Mouse (Mus musculus) frontal cortex, postnatal 25 days (tissue): ENCODE results near the gene Wdr60.
"Not testable (repeated sequence)": the region's sequence is repeated elsewhere in the genome, so short reads cannot be mapped to it uniquely, and the experiment has no call there.

ENCODE experiments used
- DNase-seq, 2 experiments: peaks; one replicate each; pipeline ENCODE4 v3.0.0; 2022; ENCODE audit warnings: low spot score in 2 of 2

Gene Wdr60

DNA sequence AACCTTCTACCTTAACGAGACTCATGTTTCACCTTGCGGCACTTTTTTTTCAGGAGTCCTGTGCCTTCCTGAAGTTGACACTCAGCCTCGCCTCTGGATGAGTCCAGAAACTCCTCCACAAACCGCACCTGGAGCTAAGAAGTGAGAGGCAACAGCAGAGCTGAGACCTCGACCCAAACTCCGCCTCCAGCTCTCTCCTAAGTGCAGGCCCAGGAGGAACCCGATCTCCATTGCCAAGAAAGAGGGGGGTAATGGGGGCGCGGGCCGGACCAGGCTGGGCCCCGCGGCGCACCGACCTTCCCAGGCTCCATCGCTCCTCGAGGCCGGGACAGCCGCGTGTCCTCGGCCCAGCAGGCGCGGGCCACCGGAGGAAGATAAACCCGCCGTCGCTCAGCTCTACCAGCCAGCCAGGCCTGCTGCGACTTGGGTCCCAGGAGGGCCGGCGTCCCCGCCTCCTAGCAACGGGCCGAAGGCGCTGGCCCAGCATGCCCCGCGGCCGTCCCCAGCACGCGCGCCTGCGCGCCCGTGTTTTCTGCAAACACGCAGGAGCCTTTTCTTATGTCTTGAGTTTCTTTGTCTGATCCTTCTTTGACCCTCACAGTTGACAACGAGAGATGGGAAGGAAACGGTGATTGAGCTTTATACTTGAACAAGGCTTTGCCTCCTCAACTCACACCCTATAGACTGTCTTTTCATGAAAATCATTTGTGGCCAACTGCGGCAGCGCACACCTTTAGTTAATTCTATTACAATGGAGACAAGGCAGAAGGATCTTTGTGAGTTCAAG, at the start of gene Wdr60:
Wdr60 (minus strand) TSS at position 468 of the 787 bp plus-strand sequence.
- DNase-seq = peak; percentile 77 to 80

DNA sequence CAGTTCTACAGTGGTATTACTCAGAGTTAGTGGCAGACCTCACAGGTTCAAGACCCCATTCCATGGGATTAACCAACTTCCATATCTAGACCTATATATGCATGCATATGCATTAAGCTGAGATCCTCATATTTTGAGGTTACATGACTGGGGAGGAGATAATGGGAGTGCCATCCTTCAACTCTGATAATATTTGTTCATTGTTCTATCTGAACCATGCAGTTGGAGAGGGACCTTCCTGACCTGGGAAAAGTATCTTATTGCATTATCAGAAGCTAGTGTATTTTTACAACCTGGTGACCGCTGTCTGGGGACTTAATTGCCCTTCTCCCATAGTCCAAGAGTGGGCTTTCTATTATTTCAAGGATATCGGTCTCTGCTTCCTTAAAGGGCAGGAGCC, 45.8 kb upstream of the Wdr60 start:
- no peak for DNase-seq

DNA sequence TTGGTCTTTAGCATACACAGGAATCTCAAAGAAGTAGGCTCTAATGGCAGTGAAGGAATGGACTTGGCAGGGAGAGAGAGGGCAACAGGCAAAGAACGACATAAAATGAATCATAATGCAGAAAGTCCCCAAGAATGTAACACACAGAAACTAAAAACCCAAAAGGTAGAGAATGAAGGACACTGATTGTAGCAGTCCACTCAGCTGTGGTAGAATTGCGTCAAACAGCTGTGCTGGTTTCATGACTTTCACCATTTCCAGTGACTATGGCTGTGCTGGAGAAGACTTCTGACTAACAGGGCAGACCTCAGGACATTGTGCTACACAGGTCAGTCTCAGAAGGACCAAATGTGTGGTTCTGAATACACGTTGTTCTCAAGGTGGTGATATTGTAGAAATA, 45.0 kb upstream of the Wdr60 start:
- DNase-seq = no peak

GRCm38 (mm10) chr12:116306042-116306441, 43.2 kb upstream of the Wdr60 start:
- DNase-seq = no peak

DNA sequence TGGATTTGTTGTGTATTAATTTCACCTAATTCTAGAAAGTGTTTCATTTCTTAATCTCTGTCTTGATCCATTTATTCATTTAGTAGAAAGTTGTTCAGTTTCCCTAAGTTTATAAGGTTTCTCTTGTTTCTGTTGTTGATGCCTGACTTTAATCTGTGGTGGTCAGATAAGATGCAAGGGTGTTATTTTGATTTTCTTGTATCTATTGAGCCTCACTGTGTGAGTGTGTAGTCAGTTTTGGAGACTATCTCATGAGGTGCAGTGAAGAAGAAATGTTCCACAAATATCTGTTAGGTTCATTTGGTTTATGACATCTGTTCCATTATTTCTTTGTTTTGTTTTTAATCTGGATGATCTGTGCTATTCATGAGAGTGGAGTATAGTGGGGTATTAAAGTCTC, 39.4 kb upstream of the Wdr60 start:
- no peak for DNase-seq

GRCm38 (mm10) chr12:116299906-116300305, 37.1 kb upstream of the Wdr60 start:
- DNase-seq = no peak

GRCm38 (mm10) chr12:116293599-116294292, 30.9 kb upstream of the Wdr60 start:
- no peak for DNase-seq

- no peak for DNase-seq
Measured at GRCm38 (mm10) chr12:116293185-116293584, 30.4 kb upstream of the Wdr60 start.

- no peak for DNase-seq
Measured at GRCm38 (mm10) chr12:116283511-116283910, 20.7 kb upstream of the Wdr60 start.

- no peak for DNase-seq
Measured at GRCm38 (mm10) chr12:116282856-116283255, 20.0 kb upstream of the Wdr60 start.

GRCm38 (mm10) chr12:116281427-116282281, 18.8 kb upstream of the Wdr60 start:
- DNase-seq = peak; percentile 10 to 11

- DNase-seq = peak; percentile 99
Measured at GRCm38 (mm10) chr12:116280653-116281364, 18.0 kb upstream of the Wdr60 start, which contains the start of gene Esyt2. Gene Esyt2, plus strand, starts transcription at chr12:116281196.

DNA sequence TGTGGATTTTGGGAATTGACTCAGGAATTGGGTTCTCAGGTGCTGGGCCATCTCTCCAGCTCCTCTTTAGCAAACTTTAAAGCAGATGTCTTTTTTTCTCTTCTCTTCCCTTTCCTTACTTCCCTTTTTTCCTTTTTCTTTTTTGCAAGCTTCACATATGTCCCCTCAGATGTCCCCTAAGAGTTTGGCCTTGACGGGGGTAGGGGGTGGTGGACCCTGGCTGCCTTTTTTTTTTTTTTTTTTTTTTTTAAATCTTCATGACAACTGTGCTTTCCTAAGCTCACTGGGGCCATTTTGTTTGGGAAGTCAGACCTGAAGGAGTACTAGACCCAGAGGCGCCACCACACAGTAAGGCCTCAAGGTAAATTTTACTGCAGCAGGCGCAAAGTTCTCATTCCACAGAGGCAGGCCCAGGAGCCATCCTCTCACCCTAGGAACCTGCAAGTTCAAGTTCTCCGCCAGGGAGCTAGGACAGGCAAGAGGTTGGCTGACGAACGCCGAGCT, 17.4 kb upstream of the Wdr60 start:
- no peak for DNase-seq

DNA sequence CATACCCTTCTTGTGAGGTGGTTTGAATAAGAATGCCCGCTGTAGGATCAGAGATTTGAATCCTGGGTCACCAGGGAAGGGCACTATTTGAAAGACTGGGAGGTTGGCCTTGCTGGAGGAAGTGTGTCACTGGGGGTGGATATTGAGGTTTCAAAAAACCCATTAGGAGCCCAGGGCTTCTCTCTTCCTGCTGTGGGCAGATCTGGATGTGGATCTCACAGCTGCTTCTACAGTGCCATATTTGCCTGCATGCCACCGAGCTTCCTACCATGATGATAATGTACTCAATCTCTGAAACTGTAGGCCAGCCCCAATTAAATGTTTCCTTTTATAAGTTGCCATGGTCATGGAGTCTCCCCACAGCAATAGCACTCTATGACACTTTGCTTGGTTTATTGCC, 16.4 kb upstream of the Wdr60 start:
- no peak for DNase-seq

DNA sequence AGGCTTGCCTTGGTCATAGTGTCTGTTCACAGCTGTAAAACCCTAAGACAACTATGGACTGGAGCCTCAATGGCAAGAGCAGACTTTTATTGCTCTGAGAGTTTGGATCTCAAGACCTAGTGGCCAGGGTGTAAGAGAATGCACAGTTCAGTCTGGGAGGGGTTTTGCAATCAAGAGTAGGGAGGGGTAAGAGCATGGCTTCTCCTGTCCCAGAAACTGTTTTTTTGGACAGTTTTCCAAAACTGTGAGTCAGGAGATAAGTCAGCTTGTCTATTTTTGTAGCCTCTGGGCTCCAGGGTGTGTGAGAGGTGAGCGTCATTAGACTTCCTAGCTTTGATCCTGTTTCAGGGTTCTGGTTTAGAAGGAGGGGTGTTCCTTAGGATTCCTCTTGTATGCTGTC, 15.7 kb upstream of the Wdr60 start:
- no peak for DNase-seq

DNA sequence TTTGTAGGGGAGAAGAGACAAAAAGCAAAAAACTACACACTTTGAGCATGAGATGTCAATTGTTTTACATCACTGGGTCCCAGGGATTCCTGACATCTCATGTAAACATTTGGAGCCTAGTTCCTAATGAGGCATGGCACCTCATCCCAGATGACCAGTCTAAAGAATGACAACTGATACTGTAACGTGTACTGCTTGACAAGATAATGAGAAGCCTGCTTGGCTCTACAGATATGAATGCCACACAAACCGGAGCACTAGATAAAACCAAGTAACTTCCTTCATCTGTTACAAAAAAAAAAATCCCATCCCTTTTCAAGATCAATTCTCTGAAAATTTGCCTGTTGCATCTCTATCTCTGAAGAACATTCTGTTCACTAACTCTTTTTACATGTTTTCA, 14.1 kb upstream of the Wdr60 start:
- no peak for DNase-seq

GRCm38 (mm10) chr12:116275631-116276030, 12.8 kb upstream of the Wdr60 start:
- DNase-seq = no peak

GRCm38 (mm10) chr12:116275086-116275485, 12.3 kb upstream of the Wdr60 start, which contains the start of gene Gm11027:
Gene Gm11027, plus strand, starts transcription at chr12:116275386.
- not testable (repeated sequence) for DNase-seq

- DNase-seq = no peak
Measured at GRCm38 (mm10) chr12:116273733-116274132, 10.9 kb upstream of the Wdr60 start.

- DNase-seq = no peak
Measured at GRCm38 (mm10) chr12:116271071-116271470, 8.2 kb upstream of the Wdr60 start.

- DNase-seq = no peak
Measured at GRCm38 (mm10) chr12:116270538-116270937, 7.7 kb upstream of the Wdr60 start.
